Mouse (Mus musculus): Measurements from ENCODE around the gene AC140267.1. TPM values are rescaled to one million over a fixed set of nuclear protein-coding genes. Genes with fewer than 3 reads are reported as not detected.

Gene AC140267.1
- polyA plus RNA-seq (2014; fragmentation: Nextera tagmentation; extraction: Ambion mirVana) = not detected in 2 replicates

DNA sequence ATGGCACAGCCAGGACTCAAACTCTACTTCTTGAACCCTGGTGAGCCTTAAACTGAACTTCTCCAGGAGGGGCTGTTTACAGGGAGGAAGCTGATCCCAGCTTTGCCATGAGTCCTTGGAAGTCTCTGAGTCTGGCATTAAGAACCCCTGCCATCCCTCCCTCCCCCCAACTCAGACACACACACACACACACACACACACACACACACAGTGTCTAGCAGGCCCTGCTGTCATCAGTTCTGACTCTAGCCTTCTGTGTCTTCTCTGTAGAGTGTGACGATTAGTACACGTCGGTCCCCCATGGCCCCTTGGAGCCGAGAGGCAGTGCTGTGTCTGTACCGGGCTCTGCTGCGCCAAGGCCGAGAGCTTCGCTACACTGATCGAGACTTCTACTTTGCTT is at the start of gene AC140267.1:
AC140267.1 (plus strand) TSS at position 301 of the 400 bp plus-strand sequence.
- no peak for ATAC-seq (ENCODE audit: insufficient number of reproducible peaks, insufficient read depth, low FRiP score, low read depth)
- H3K9me3 ChIP-seq (ENCODE audit: control insufficient read depth, low read depth, low read length) = no peaks in the 10 kb centered on the region

DNA sequence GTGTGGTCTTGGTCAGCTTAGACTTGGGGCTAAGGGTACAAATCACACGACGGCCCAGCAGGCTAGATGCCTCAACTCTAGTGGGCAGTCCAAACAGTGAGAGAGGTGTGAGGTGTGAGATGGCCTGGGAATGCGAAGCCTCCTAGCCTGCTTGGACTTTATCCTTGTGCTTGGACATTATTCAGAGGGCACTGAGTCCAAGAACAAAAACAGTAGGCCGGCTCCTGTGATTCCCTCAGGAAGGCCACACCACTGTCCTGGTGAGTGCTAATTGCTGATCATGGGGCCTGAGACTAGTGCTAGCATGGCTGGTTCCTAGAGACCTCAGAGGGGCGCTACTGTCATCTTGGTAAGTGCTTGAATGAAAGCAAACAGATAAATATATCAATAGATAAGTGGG is 46.7 kb upstream of the AC140267.1 start:
- Histone ChIP-seq H3K4me1 (ENCODE audit: control insufficient read depth, insufficient read depth, low read length) (peaks cover 31% of the 10 kb centered on the region), H3K4me3 (ENCODE audit: low read depth, low read length) (no peak overlapping the region), H3K36me3 (ENCODE audit: control insufficient read depth, insufficient read depth, low read length) (no peaks in the 10 kb centered on the region), H3K27me3 (ENCODE audit: control insufficient read depth, insufficient read depth, low read length) (no peaks in the 10 kb centered on the region), H3K27ac (ENCODE audit: low read length) (no peak overlapping the region), H3K4me2 (replicated peaks; ENCODE audit: low read depth, low read length) (no peak overlapping the region), H3K9ac (replicated peaks; ENCODE audit: low read depth, low read length) (no peak overlapping the region), H3K9me3 (ENCODE audit: control insufficient read depth, low read depth, low read length) (no peaks in the 10 kb centered on the region)
- WGBS = 76% methylated on average over 5 of the region's 5 CpGs
- no peak for ATAC-seq (ENCODE audit: insufficient number of reproducible peaks, insufficient read depth, low FRiP score, low read depth)

More for the DNA sequence above, at the start of gene AC140267.1:
- peak within 1 kb of the TSS; percentile 87 for H3K4me3 ChIP-seq (ENCODE audit: low read depth, low read length)
- peaks cover 7% of the 10 kb centered on the region; the same call in 1 of the 2 replicates for H3K4me1 ChIP-seq (ENCODE audit: control insufficient read depth, insufficient read depth, low read length)
- peaks cover 34% of the 10 kb centered on the region for H3K36me3 ChIP-seq (ENCODE audit: control insufficient read depth, insufficient read depth, low read length)
- no peaks in the 10 kb centered on the region for H3K27me3 ChIP-seq (ENCODE audit: control insufficient read depth, insufficient read depth, low read length)
- H3K4me2 ChIP-seq (replicated peaks; ENCODE audit: low read depth, low read length) = peak within 1 kb of the TSS; percentile 76
- H3K9ac ChIP-seq (replicated peaks; ENCODE audit: low read depth, low read length) = peak within 1 kb of the TSS; percentile 84; the same call in 1 of the 2 replicates
- H3K27ac ChIP-seq (ENCODE audit: low read length) = no peak within 1 kb of the TSS
- 94% methylated on average over 9 of the region's 9 CpGs for WGBS

DNA sequence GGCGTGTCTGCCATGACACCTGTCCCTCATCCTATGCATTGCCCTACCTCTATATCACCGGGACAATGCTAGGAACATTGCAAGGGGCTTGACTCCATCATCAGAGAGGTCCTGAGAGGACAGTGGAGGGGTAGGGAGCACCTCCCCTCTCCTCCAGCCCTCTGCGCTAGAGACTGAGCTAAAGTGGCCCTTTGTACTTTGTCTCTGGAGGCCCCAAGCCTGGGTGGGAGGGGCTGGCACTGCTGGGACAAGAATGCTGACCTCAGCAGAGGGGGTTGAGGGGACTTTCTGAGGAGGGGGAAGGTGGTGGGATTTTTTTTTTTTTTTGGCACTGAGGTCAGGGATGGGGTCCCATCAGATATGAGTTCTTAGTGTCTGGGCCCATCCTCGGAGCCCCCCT is 45.6 kb upstream of the AC140267.1 start:
- H3K9me3 ChIP-seq (ENCODE audit: control insufficient read depth, low read depth, low read length) = no peaks in the 10 kb centered on the region
- no peak overlapping the region for H3K4me2 ChIP-seq (replicated peaks; ENCODE audit: low read depth, low read length)
- H3K27me3 ChIP-seq (ENCODE audit: control insufficient read depth, insufficient read depth, low read length) = no peaks in the 10 kb centered on the region
- H3K4me1 ChIP-seq (ENCODE audit: control insufficient read depth, insufficient read depth, low read length) = peaks cover 31% of the 10 kb centered on the region
- no peaks in the 10 kb centered on the region for H3K36me3 ChIP-seq (ENCODE audit: control insufficient read depth, insufficient read depth, low read length)
- ATAC-seq (ENCODE audit: insufficient number of reproducible peaks, insufficient read depth, low FRiP score, low read depth) = no peak
- WGBS = 62% methylated on average over 4 of the region's 4 CpGs
- H3K27ac ChIP-seq (ENCODE audit: low read length) = no peak overlapping the region
- no peak overlapping the region for H3K9ac ChIP-seq (replicated peaks; ENCODE audit: low read depth, low read length)
- H3K4me3 ChIP-seq (ENCODE audit: low read depth, low read length) = no peak overlapping the region

DNA sequence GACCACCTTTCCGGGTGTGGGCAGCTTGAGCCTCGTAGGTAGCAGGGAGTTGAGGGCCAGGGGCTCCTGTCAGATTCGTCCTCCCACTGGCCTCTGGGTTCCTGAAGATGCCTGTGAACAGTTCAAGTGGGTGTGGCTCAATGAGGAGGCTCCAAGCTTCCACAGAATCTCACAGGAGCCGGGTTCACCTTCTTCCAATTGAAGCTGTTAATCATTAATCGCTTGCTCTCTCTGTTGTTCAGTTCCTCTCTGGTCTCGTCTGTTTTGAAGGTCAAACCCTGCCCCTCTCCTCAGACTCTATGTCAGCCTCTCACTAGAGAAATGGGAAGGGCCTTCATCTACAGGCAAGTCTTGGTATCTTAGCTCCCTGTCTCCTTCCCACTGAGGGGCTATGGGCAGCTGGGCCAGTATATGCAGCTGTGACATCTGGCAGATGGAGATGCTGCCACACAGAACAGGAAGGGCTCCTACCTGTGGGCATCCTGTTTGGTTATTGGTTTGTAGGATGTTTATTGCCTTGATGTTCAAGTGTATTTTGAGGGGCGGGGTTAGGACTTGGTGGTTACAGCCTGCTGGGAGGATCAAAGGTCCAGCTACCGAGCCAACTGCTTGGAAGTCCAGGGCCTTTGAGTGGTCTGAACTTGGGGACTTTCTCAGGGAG is 43.9 kb upstream of the AC140267.1 start:
- Histone ChIP-seq H3K27me3 (ENCODE audit: control insufficient read depth, insufficient read depth, low read length) (no peaks in the 10 kb centered on the region), H3K36me3 (ENCODE audit: control insufficient read depth, insufficient read depth, low read length) (no peaks in the 10 kb centered on the region), H3K4me3 (ENCODE audit: low read depth, low read length) (no peak overlapping the region), H3K9me3 (ENCODE audit: control insufficient read depth, low read depth, low read length) (no peaks in the 10 kb centered on the region), H3K4me1 (ENCODE audit: control insufficient read depth, insufficient read depth, low read length) (peaks cover 31% of the 10 kb centered on the region), H3K9ac (replicated peaks; ENCODE audit: low read depth, low read length) (no peak overlapping the region), H3K27ac (ENCODE audit: low read length) (no peak overlapping the region), H3K4me2 (replicated peaks; ENCODE audit: low read depth, low read length) (no peak overlapping the region)
- no peak for ATAC-seq (ENCODE audit: insufficient number of reproducible peaks, insufficient read depth, low FRiP score, low read depth)
- WGBS = 60% methylated on average over 8 of the region's 8 CpGs

DNA sequence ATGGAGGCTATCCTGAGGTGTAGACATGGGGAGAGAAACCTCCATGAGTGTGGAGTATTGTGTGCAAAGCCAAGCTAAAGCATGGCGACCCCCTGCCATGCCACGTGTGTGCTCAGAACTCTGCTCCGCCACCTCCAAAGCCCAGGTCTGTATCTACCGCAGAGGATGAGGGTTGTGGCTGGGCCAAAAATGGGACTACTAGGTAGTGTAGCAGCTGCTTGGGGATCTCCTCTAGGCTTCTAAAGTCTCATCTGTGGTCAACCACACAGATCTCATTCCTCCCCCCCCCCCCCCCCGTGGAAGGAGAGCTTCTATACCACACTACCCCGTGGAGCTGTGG is 43.4 kb upstream of the AC140267.1 start:
- WGBS = 87% methylated on average over 6 of the region's 6 CpGs
- Histone ChIP-seq H3K27me3 (ENCODE audit: control insufficient read depth, insufficient read depth, low read length) (no peaks in the 10 kb centered on the region), H3K4me2 (replicated peaks; ENCODE audit: low read depth, low read length) (no peak overlapping the region), H3K4me1 (ENCODE audit: control insufficient read depth, insufficient read depth, low read length) (peaks cover 31% of the 10 kb centered on the region), H3K9me3 (ENCODE audit: control insufficient read depth, low read depth, low read length) (no peaks in the 10 kb centered on the region), H3K4me3 (ENCODE audit: low read depth, low read length) (no peak overlapping the region), H3K36me3 (ENCODE audit: control insufficient read depth, insufficient read depth, low read length) (no peaks in the 10 kb centered on the region), H3K9ac (replicated peaks; ENCODE audit: low read depth, low read length) (no peak overlapping the region), H3K27ac (ENCODE audit: low read length) (no peak overlapping the region)
- no peak for ATAC-seq (ENCODE audit: insufficient number of reproducible peaks, insufficient read depth, low FRiP score, low read depth)

DNA sequence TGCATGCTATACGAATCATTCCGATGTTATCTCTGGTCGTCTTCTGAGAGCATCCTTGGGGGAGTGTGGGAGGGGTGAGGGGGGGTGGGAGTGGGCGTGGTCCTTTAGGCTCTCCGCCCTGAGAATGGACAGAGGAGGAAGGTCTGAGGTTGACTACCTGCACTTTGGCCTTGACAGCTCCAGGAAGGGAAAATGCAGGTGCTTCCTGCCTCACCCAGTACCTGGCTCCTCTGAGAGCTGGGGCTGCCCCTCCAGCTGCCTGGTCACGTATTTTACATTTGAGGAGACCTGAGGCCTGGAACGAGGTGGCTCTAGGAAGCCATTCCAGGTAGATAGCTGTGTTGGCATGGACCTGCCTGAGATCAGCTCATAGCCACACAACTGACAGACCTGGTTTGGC is 42.8 kb upstream of the AC140267.1 start:
- 70% methylated on average over 7 of the region's 7 CpGs for WGBS
- no peak overlapping the region for H3K4me2 ChIP-seq (replicated peaks; ENCODE audit: low read depth, low read length)
- no peak for ATAC-seq (ENCODE audit: insufficient number of reproducible peaks, insufficient read depth, low FRiP score, low read depth)
- H3K4me1 ChIP-seq (ENCODE audit: control insufficient read depth, insufficient read depth, low read length) = peaks cover 31% of the 10 kb centered on the region
- H3K4me3 ChIP-seq (ENCODE audit: low read depth, low read length) = no peak overlapping the region
- no peaks in the 10 kb centered on the region for H3K9me3 ChIP-seq (ENCODE audit: control insufficient read depth, low read depth, low read length)
- no peak overlapping the region for H3K9ac ChIP-seq (replicated peaks; ENCODE audit: low read depth, low read length)
- H3K36me3 ChIP-seq (ENCODE audit: control insufficient read depth, insufficient read depth, low read length) = no peaks in the 10 kb centered on the region
- no peaks in the 10 kb centered on the region for H3K27me3 ChIP-seq (ENCODE audit: control insufficient read depth, insufficient read depth, low read length)
- no peak overlapping the region for H3K27ac ChIP-seq (ENCODE audit: low read length)

DNA sequence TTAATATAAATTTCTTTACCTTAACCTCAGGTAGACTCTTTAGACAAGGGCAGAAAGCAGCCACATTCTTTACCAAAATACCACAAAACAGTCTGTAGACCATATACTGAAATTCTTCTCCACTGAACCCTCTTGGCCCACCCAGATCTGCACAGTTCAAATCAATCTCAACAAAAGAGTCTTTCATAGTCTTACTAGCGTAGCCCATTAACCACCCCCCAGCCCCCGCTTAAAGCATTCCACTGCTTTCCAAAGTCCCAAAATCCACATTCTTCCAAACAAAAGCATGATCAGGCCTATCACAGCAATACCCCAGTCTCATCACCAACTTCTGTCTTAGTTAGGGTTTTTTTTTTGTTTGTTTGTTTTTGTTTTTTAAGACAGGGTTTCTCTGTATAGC is 36.1 kb upstream of the AC140267.1 start:
- no peaks in the 10 kb centered on the region for H3K27me3 ChIP-seq (ENCODE audit: control insufficient read depth, insufficient read depth, low read length)
- 76% methylated on average over 2 of the region's 2 CpGs for WGBS
- H3K27ac ChIP-seq (ENCODE audit: low read length) = no peak overlapping the region
- H3K36me3 ChIP-seq (ENCODE audit: control insufficient read depth, insufficient read depth, low read length) = no peaks in the 10 kb centered on the region
- no peak overlapping the region for H3K9ac ChIP-seq (replicated peaks; ENCODE audit: low read depth, low read length)
- no peak for ATAC-seq (ENCODE audit: insufficient number of reproducible peaks, insufficient read depth, low FRiP score, low read depth)
- no peak overlapping the region for H3K4me3 ChIP-seq (ENCODE audit: low read depth, low read length)
- H3K9me3 ChIP-seq (ENCODE audit: control insufficient read depth, low read depth, low read length) = no peaks in the 10 kb centered on the region
- H3K4me1 ChIP-seq (ENCODE audit: control insufficient read depth, insufficient read depth, low read length) = no peaks in the 10 kb centered on the region
- H3K4me2 ChIP-seq (replicated peaks; ENCODE audit: low read depth, low read length) = no peak overlapping the region

DNA sequence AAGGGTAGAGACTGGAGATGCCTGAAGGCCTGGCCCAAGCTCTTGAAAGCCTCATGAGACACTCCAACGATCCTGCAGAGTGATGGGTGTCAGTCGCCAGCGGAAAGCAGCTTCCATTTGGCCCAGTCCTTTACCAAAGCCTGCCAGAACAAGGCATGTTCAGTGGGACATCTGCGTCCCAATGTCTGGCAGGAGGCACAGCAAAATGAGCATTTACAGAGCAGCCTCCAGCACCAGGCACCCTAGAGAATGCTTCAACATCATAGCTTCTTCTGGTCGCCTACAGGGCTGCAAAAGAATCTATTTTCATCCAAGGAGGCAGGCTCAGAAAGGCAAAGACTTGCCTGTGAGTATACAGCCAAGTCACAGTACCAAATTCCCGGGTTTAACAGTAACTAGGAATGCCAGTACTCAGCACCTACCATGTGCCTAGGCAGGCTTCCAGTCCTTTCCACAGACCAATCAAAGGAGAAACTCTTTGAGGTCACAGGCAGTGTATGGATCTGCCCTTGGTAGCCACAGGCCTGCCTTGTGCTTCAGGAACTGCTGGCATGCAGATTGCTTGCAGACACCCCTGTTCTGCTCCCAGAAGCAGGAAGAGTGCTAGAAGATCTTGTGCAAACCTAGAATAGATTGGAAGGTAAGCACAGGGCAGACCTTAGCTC is 33.4 kb upstream of the AC140267.1 start:
- Histone ChIP-seq H3K4me3 (ENCODE audit: low read depth, low read length) (no peak overlapping the region), H3K27ac (ENCODE audit: low read length) (no peak overlapping the region), H3K27me3 (ENCODE audit: control insufficient read depth, insufficient read depth, low read length) (no peaks in the 10 kb centered on the region), H3K9ac (replicated peaks; ENCODE audit: low read depth, low read length) (no peak overlapping the region), H3K9me3 (ENCODE audit: control insufficient read depth, low read depth, low read length) (no peaks in the 10 kb centered on the region), H3K36me3 (ENCODE audit: control insufficient read depth, insufficient read depth, low read length) (no peaks in the 10 kb centered on the region), H3K4me1 (ENCODE audit: control insufficient read depth, insufficient read depth, low read length) (no peaks in the 10 kb centered on the region), H3K4me2 (replicated peaks; ENCODE audit: low read depth, low read length) (no peak overlapping the region)
- ATAC-seq (ENCODE audit: insufficient number of reproducible peaks, insufficient read depth, low FRiP score, low read depth) = no peak
- 84% methylated on average over 6 of the region's 6 CpGs for WGBS

All from stomach, embryonic 14.5 days (tissue).